Mouse (Mus musculus) midbrain, embryonic 11.5 days (tissue): Measurements from ENCODE around the gene Keg1. TPM values are rescaled to one million over a fixed set of nuclear protein-coding genes. Genes with fewer than 3 reads are reported as not detected.
"Not testable (repeated sequence)": the region's sequence is repeated elsewhere in the genome, so short reads cannot be mapped to it uniquely, and the experiment has no call there.

Experiments
- ATAC-seq: fragments of 200-750 bp; cut with Nextera tagmentation; 2 replicates; pipeline ENCODE4 v1.8.0; 2017; ENCODE audit warnings: moderate TSS enrichment, moderate library complexity; ENCODE audit not compliant: low FRiP score
- DNase-seq: peaks from one replicate; pipeline ENCODE4 v3.0.0; 2015; ENCODE audit warnings: low spot score; ENCODE audit errors: missing footprints
- H3K27ac ChIP-seq: fragments of 300-500 bp; sonication (generic); 2 replicates; pipeline ENCODE4 v1.5.1; 2014; ENCODE audit warnings: low read depth, low read length
- H3K27me3 ChIP-seq: fragments of 300-500 bp; sonication (generic); 2 replicates; pipeline ENCODE4 v1.6.1; 2014; ENCODE audit warnings: mild to moderate bottlenecking, low read length, moderate library complexity, mixed read lengths; ENCODE audit not compliant: control insufficient read depth, insufficient read depth
- H3K36me3 ChIP-seq: fragments of 300-500 bp; sonication (generic); 2 replicates; pipeline ENCODE4 v1.6.1; 2014; ENCODE audit warnings: mild to moderate bottlenecking, low read length, moderate library complexity, mixed read lengths; ENCODE audit not compliant: control insufficient read depth, insufficient read depth
- H3K4me1 ChIP-seq: fragments of 300-500 bp; sonication (generic); 2 replicates; pipeline ENCODE4 v1.6.1; 2014; ENCODE audit warnings: low read length; ENCODE audit not compliant: control insufficient read depth, insufficient read depth
- H3K4me2 ChIP-seq: fragments of 300-500 bp; sonication (generic); 2 replicates; pipeline ENCODE4 v1.6.1; 2014; ENCODE audit warnings: mild to moderate bottlenecking, moderate library complexity
- H3K4me3 ChIP-seq: fragments of 300-500 bp; sonication (generic); 2 replicates; pipeline ENCODE4 v1.5.1; 2014; ENCODE audit warnings: low read depth, low read length
- H3K9ac ChIP-seq: fragments of 300-500 bp; sonication (generic); 2 replicates; pipeline ENCODE4 v1.6.1; 2014; ENCODE audit warnings: low read length
- H3K9me3 ChIP-seq: fragments of 300-500 bp; sonication (generic); 2 replicates; pipeline ENCODE4 v1.6.1; 2016; ENCODE audit warnings: low read length; ENCODE audit not compliant: control insufficient read depth
- WGBS: fragments of 180-500 bp; shearing (Covaris S2); extraction: QIAGEN DNeasy Blood & Tissue Kit; methylation state at CpG from one replicate; pipeline ENCODE4 v1.1.7; 2014; 5-methylcytosine and 5-hydroxymethylcytosine counted together
- polyA plus RNA-seq: library from polyadenylated mRNA; unstranded; fragments of >200 nt; fragmentation: Nextera tagmentation; extraction: Ambion mirVana; gene quantifications from 2 replicates; pipeline ENCODE4 v1.2.1, GENCODE M21; 2014

Gene Keg1
- polyA plus RNA-seq, 1 experiment from 2014 or later: not detected

- Histone ChIP-seq H3K27ac (no peak overlapping the region), H3K27me3 (no peaks in the 10 kb centered on the region), H3K4me2 (no peak overlapping the region), H3K9me3 (no peaks in the 10 kb centered on the region), H3K36me3 (no peaks in the 10 kb centered on the region), H3K4me3 (no peak overlapping the region), H3K4me1 (no peaks in the 10 kb centered on the region), H3K9ac (no peak overlapping the region)
- ATAC-seq: no peak
- WGBS: 85% methylated on average over 2 of the region's 2 CpGs
- DNase-seq: no peak
These were observed 12.9 kb downstream of the Keg1 start for GRCm38 (mm10) chr19:12708458-12708857.

DNA sequence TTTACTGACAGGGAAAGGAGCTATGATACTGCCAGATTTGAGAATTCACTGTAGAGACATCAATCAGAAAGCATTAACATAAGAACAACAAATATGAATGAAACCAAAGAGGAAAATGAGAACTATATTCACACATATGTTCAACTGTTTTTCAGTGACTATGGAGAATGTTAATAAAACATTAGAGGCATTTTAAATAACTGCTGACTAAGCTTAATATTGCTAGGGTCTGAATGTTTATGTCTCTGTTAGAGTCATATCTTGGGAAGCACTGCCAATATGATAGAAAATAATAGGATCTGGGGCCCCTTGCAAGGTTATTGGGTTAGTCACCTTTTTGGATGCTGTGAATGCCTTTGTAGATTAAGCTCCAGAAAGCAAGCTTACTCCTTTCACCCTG, 13.4 kb downstream of the Keg1 start:
- H3K9ac ChIP-seq: no peak overlapping the region
- no peak for ATAC-seq
- H3K4me1 ChIP-seq: no peaks in the 10 kb centered on the region
- H3K36me3 ChIP-seq: no peaks in the 10 kb centered on the region
- H3K27ac ChIP-seq: no peak overlapping the region
- no peak for DNase-seq
- no peaks in the 10 kb centered on the region for H3K9me3 ChIP-seq
- no peak overlapping the region for H3K4me2 ChIP-seq
- H3K4me3 ChIP-seq: no peak overlapping the region
- H3K27me3 ChIP-seq: no peaks in the 10 kb centered on the region

GRCm38 (mm10) chr19:12719189-12719588, 23.6 kb downstream of the Keg1 start:
- DNase-seq: no peak
- Histone ChIP-seq H3K4me2 (no peak overlapping the region), H3K27me3 (no peaks in the 10 kb centered on the region), H3K4me3 (no peak overlapping the region), H3K27ac (no peak overlapping the region), H3K36me3 (no peaks in the 10 kb centered on the region), H3K9me3 (no peaks in the 10 kb centered on the region), H3K4me1 (no peaks in the 10 kb centered on the region), H3K9ac (no peak overlapping the region)
- ATAC-seq: no peak
- 82% methylated on average over 6 of the region's 6 CpGs for WGBS

- Histone ChIP-seq H3K4me1 (no peaks in the 10 kb centered on the region), H3K27ac (no peak overlapping the region), H3K9ac (no peak overlapping the region), H3K4me2 (no peak overlapping the region), H3K27me3 (no peaks in the 10 kb centered on the region), H3K9me3 (no peaks in the 10 kb centered on the region), H3K36me3 (no peaks in the 10 kb centered on the region), H3K4me3 (no peak overlapping the region)
- WGBS: 63% methylated on average over 2 of the region's 2 CpGs
- no peak for DNase-seq
- ATAC-seq: no peak
These were observed 24.9 kb downstream of the Keg1 start for GRCm38 (mm10) chr19:12720463-12720862.

GRCm38 (mm10) chr19:12720919-12721318, 25.3 kb downstream of the Keg1 start:
- H3K4me1 ChIP-seq, H3K9me3 ChIP-seq, DNase-seq, H3K27me3 ChIP-seq, ATAC-seq, H3K9ac ChIP-seq, H3K4me3 ChIP-seq, H3K36me3 ChIP-seq, H3K27ac ChIP-seq, H3K4me2 ChIP-seq: not testable (repeated sequence)
- 89% methylated on average over 5 of the region's 5 CpGs for WGBS

DNA sequence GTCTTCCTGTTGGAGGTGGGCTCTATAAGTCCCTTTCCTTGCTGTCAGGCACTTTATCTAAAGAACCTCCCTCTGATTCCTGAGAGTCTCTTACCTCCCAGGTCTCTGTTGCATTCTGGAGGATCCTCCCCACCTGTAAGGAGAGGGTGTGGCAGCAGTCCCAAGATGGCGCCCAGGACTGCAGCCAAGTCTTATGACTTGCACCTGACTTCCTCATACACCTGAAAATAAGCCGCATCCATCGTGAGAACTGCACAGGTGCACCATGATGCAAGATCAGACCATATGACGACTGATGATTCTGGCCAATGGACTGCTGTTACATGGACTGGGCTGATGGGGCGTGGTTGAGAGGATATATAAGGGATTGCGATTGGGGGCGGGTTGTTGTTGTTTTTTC, 26.0 kb downstream of the Keg1 start:
- not testable (repeated sequence) for ATAC-seq, H3K4me1 ChIP-seq, DNase-seq, H3K4me2 ChIP-seq, H3K27ac ChIP-seq, H3K4me3 ChIP-seq, H3K36me3 ChIP-seq, H3K9me3 ChIP-seq, H3K9ac ChIP-seq, H3K27me3 ChIP-seq
- 91% methylated on average over 7 of the region's 7 CpGs for WGBS

- H3K4me2 ChIP-seq: no peak overlapping the region
- no peak overlapping the region for H3K9ac ChIP-seq
- no peak for ATAC-seq
These were observed 26.7 kb downstream of the Keg1 start for GRCm38 (mm10) chr19:12722308-12722707.

GRCm38 (mm10) chr19:12725851-12726250, 30.3 kb downstream of the Keg1 start:
- no peaks in the 10 kb centered on the region for H3K27me3 ChIP-seq
- ATAC-seq (no peak), DNase-seq (no peak)
- H3K9ac ChIP-seq: no peak overlapping the region
- H3K9me3 ChIP-seq: no peaks in the 10 kb centered on the region
- no peaks in the 10 kb centered on the region for H3K4me1 ChIP-seq
- WGBS: 82% methylated on average over 1 of the region's 1 CpGs
- no peak overlapping the region for H3K27ac ChIP-seq
- no peak overlapping the region for H3K4me3 ChIP-seq
- H3K36me3 ChIP-seq: no peaks in the 10 kb centered on the region
- no peak overlapping the region for H3K4me2 ChIP-seq

More at GRCm38 (mm10) chr19:12722308-12722707, 26.7 kb downstream of the Keg1 start:
- no peak overlapping the region for H3K27ac ChIP-seq
- no peaks in the 10 kb centered on the region for H3K36me3 ChIP-seq
- no peak overlapping the region for H3K4me3 ChIP-seq
- no peak for DNase-seq
- no peaks in the 10 kb centered on the region for H3K27me3 ChIP-seq
- no peaks in the 10 kb centered on the region for H3K4me1 ChIP-seq
- 81% methylated on average over 2 of the region's 3 CpGs for WGBS
- no peaks in the 10 kb centered on the region for H3K9me3 ChIP-seq

- no peaks in the 10 kb centered on the region for H3K9me3 ChIP-seq
- ATAC-seq: no peak
- H3K4me3 ChIP-seq: no peak overlapping the region
- H3K9ac ChIP-seq: no peak overlapping the region
- no peaks in the 10 kb centered on the region for H3K36me3 ChIP-seq
- H3K4me1 ChIP-seq: no peaks in the 10 kb centered on the region
- no peak overlapping the region for H3K4me2 ChIP-seq
- no peak overlapping the region for H3K27ac ChIP-seq
- WGBS: 72% methylated on average over 1 of the region's 1 CpGs
- no peak for DNase-seq
- H3K27me3 ChIP-seq: no peaks in the 10 kb centered on the region
These were observed 35.5 kb downstream of the Keg1 start for GRCm38 (mm10) chr19:12731036-12731435.

DNA sequence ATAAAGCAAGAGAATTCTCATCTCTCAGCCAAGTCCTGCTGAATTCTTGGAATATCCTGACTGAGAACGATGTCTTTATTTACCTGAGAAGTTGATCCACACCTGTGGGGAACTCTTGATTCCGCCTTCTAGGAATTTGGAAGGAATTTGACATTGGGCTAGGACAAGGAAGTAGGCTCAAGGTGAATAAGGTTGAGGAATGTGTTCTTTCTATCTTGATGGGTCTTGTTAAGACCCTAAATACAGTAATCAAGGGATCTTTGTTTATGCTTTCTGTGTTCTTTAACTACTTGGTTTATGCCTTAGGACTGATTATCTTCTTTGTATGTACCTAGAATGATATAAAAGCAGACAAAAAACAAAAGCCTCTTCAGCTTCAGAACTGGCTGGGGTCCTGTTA, 36.4 kb downstream of the Keg1 start:
- ATAC-seq (no peak), DNase-seq (no peak)
- WGBS: 85% methylated on average over 2 of the region's 2 CpGs

More for the DNA sequence above, 36.4 kb downstream of the Keg1 start:
- Histone ChIP-seq H3K4me2 (no peak overlapping the region), H3K4me3 (no peak overlapping the region), H3K27ac (no peak overlapping the region), H3K27me3 (no peaks in the 10 kb centered on the region), H3K9ac (no peak overlapping the region), H3K9me3 (no peaks in the 10 kb centered on the region), H3K36me3 (no peaks in the 10 kb centered on the region), H3K4me1 (no peaks in the 10 kb centered on the region)
